Mouse (Mus musculus) megakaryocyte progenitor cell, adult 5-6 weeks (primary cell): ENCODE results near the gene Teddm3. TPM values are rescaled to one million over a fixed set of nuclear protein-coding genes. Genes with fewer than 3 reads are reported as not detected.
"Not testable (repeated sequence)": the region's sequence is repeated elsewhere in the genome, so short reads cannot be mapped to it uniquely, and the experiment has no call there.

Source experiments
- ATAC-seq: replicated peaks from 2 replicates; pipeline ENCODE4 v1.8.0; 2016; ENCODE audit warnings: mild to moderate bottlenecking, moderate TSS enrichment, inconsistent platforms; ENCODE audit not compliant: poor library complexity
- total RNA-seq, 2 experiments: library from RNA; stranded (forward) in 1 of 2; stranded (reverse) in 1 of 2; fragments of 157-497, 149-512 nt in 1 of 2; fragments of 200-1000 nt in 1 of 2; gene quantifications; 2 replicates each; pipeline versions ENCODE4 v1.2.3 to v1.2.4; 2015 to 2017

Teddm3 gene
- total RNA-seq, 2 experiments from 2014 or later: not detected

- ATAC-seq: no peak
Observed at GRCm38 (mm10) chr16:21151564-21152361, 2.0 kb downstream of the Teddm3 start.

DNA sequence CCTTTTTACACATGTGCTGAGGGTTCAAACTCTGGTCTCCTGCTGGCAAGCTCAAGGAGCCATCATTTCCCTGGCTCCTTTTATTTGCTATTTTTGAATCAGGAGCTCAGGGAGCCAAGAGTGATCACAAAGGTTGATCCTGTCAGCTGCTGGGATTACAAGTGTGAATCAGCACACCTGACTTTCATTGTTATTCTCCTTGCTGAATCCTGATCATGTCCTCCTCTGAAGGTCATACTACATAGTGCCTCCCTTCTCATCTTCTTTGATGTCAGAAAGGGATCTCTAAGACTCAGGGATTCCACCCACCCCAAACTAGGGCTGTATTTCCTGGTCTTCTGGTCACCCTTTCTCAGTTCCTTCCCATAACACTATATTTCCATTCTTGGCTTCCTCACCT is 3.9 kb downstream of the Teddm3 start:
- no peak for ATAC-seq

GRCm38 (mm10) chr16:21148451-21148850 is 5.3 kb downstream of the Teddm3 start:
- not testable (repeated sequence) for ATAC-seq

- no peak for ATAC-seq
Observed at GRCm38 (mm10) chr16:21136312-21137083, 17.3 kb downstream of the Teddm3 start.

DNA sequence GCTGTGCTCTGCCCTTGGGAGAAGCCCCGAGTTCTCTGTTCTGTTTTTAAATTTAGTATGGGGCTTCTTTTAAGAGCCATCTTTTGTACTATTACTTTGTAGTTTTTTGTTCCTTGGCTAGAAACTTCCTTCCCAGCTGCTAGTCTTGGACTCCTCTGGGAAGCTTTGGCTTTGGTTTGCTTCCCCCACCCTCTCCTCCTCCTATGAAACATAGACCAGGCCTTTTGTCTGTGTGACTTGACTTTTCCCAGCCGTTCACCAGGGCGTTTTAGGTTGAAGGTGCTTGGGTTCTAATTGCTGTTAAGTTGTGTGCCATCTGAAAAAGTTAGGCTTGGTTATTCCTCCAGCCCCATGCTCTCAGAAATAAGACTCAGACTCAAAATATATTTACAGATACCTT is 26.1 kb downstream of the Teddm3 start:
- not testable (repeated sequence) for ATAC-seq

DNA sequence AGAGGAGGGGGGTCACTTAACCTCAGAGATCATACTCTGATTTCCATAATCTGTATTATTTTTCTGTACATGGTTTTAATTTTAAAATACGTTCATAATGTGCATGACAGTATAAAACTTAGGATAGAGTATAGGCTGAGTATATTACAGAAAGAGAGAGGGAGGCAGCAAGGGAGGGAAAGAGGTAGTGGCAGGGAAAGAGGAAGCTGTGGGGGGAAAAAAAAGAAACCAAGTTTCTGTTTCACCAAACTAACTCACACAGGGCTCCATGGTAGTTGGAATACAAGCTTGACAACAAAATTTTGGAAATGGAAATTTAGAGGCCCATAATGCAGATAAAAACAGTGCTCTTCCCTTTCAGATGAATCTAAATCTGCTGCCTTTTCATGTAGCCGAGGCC is 31.0 kb downstream of the Teddm3 start:
- ATAC-seq: peak; percentile 57

- no peak for ATAC-seq
Observed at GRCm38 (mm10) chr16:21116078-21116477, 37.7 kb downstream of the Teddm3 start.

DNA sequence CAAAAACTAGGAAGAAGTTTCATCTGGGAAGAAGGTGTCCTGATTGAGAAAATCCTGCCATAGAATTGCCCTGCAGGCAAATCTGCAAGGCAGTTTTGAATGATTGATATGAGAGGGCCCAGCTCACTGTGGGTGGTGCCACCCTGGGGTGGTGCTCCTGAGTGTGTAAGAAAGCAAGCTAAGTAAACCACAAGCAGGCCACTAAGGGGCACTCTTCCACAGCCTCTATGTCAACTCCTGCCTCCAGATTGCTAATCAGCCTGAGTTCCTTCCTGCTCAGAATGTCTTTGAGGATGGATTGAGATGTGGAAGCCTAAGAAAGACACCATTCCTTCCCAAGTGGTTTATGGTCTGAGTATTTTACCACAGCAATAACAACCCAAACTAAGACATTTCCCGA is 44.3 kb downstream of the Teddm3 start:
- ATAC-seq: no peak

Other genes starting within 250 kb of the Teddm3 start
- gene Ephb3, start 50.8 kb upstream of the Teddm3 start, total RNA-seq (2015): not detected in 2 replicates
- not detected in 2 replicates for gene Ephb3, start 50.8 kb upstream of the Teddm3 start, total RNA-seq (2017)